In genomic region chr1:87396923-87397586, GRCm38 (mm10) we compare ENCODE assay signal across 14 mouse cellular contexts. TPM values are rescaled to one million over a fixed set of nuclear protein-coding genes. Genes with fewer than 3 reads are reported as not detected.
DNase-seq lines count a peak whose midpoint lies in the region; ATAC-seq lines count a peak whose summit lies in the region.
"Had no signal": no experiment of that assay in that cellular context is flagged by ENCODE, and none has a peak within 500 bp of the region (broad histone marks: within the 10 kb centered on the region; RNA-seq: fewer than 3 reads in every experiment).

No protein-coding gene starts in this region.

- intact Hi-C loops in heart, postnatal 25 days (cut with DNase I): no loop called here

- no peak overlapping the region for H3K9ac ChIP-seq in heart, embryonic 11.5 days (ENCODE audit: low read depth, low read length)
- no peak overlapping the region for H3K9ac ChIP-seq in limb, embryonic 12.5 days (replicated peaks)

- ATAC-seq in heart, embryonic 11.5 days (replicated peaks; ENCODE audit: insufficient number of reproducible peaks, low FRiP score, low TSS enrichment): no peak
- peak; percentile 63; the same call in 1 of the 2 replicates for ATAC-seq in limb, embryonic 12.5 days (ENCODE audit: insufficient number of reproducible peaks, insufficient read depth, low FRiP score, low TSS enrichment, low read depth)
- ATAC-seq: inflammation-experienced regulatory T-cells, adult 6 months; Patski had no signal

- no peak overlapping the region for H3K4me2 ChIP-seq in heart, embryonic 11.5 days
- H3K4me2 ChIP-seq in limb, embryonic 12.5 days: no peak overlapping the region

- H3K9me3 ChIP-seq in heart, embryonic 11.5 days (replicated peaks; ENCODE audit: control insufficient read depth, low read length): no peaks in the 10 kb centered on the region
- no peaks in the 10 kb centered on the region for H3K9me3 ChIP-seq in limb, embryonic 12.5 days
- no peaks in the 10 kb centered on the region for H3K9me3 ChIP-seq in limb, embryonic 10.5 days (replicated peaks)

- 81% methylated on average over 7 of the region's 7 CpGs for WGBS in heart, embryonic 11.5 days (ENCODE audit: insufficient replicate concordance)
- WGBS in limb, embryonic 12.5 days: 65% methylated on average over 7 of the region's 7 CpGs
- WGBS in limb, embryonic 10.5 days: 95% methylated on average over 7 of the region's 7 CpGs

- no peak overlapping the region for H3K4me3 ChIP-seq in heart, embryonic 11.5 days (ENCODE audit: low read depth, low read length)
- H3K4me3 ChIP-seq in limb, embryonic 12.5 days (replicated peaks): no peak overlapping the region
- no peak overlapping the region for H3K4me3 ChIP-seq in limb, embryonic 10.5 days

- no peak for DNase-seq in heart, postnatal 25 days (ENCODE audit: low spot score)
- no peak for DNase-seq in limb, embryonic 10.5 days (ENCODE audit: low spot score)
- peak; percentile 66 for DNase-seq in kidney, postnatal 25 days
- peak; percentile 75 for DNase-seq in lung, postnatal 36 days
- DNase-seq in MN1 (ENCODE audit: low spot score): no peak
- no peak for DNase-seq in adrenal gland, adult 18-20 months (ENCODE audit: low spot score in 2 of 2)
- DNase-seq: adrenal gland, postnatal 36 days; gastrocnemius, postnatal 36 days had no signal

- H3K4me1 ChIP-seq in heart, embryonic 11.5 days (ENCODE audit: control insufficient read depth, insufficient read depth, low read length): peaks cover 5% of the 10 kb centered on the region
- peaks cover 15% of the 10 kb centered on the region for H3K4me1 ChIP-seq in limb, embryonic 12.5 days (replicated peaks)
- no peaks in the 10 kb centered on the region for H3K4me1 ChIP-seq in limb, embryonic 10.5 days

- H3K27ac ChIP-seq in heart, embryonic 11.5 days (ENCODE audit: low read depth, low read length): 0 out of 2 replicates have a peak overlapping the region, but pooled peaks have one; percentile 41
- peak overlapping the region; percentile 66 for H3K27ac ChIP-seq in limb, embryonic 12.5 days
- no peak overlapping the region for H3K27ac ChIP-seq in limb, embryonic 10.5 days

- no peaks in the 10 kb centered on the region for H3K27me3 ChIP-seq in heart, embryonic 11.5 days (ENCODE audit: control insufficient read depth, insufficient read depth, low read length)
- no peaks in the 10 kb centered on the region for H3K27me3 ChIP-seq in limb, embryonic 12.5 days
- no peaks in the 10 kb centered on the region for H3K27me3 ChIP-seq in limb, embryonic 10.5 days (ENCODE audit: low read depth, poor library complexity, severe bottlenecking)
- H3K27me3 ChIP-seq: Patski had no signal

- no peaks in the 10 kb centered on the region for H3K36me3 ChIP-seq in heart, embryonic 11.5 days (ENCODE audit: control insufficient read depth, insufficient read depth, low read length)
- peaks cover 6% of the 10 kb centered on the region for H3K36me3 ChIP-seq in limb, embryonic 12.5 days
- peaks cover 6% of the 10 kb centered on the region; the same call in 1 of the 2 replicates for H3K36me3 ChIP-seq in limb, embryonic 10.5 days

RNA-seq across cellular contexts. Expression of gene Kcnj13, which starts 2.5 kb away (rescaled TPM):
- polyA plus RNA-seq in heart, embryonic 11.5 days (2014; fragmentation: Nextera tagmentation; extraction: Ambion mirVana): 0.37 and 0.54 TPM in 2 replicates
- total RNA-seq in heart, postnatal 25 days (2021): not detected
- 1.8 and 3.5 TPM in 2 replicates for polyA plus RNA-seq in limb, embryonic 12.5 days (2016; fragmentation: Nextera tagmentation; extraction: Ambion mirVana)
- polyA plus RNA-seq in limb, embryonic 10.5 days (2016; fragmentation: Nextera tagmentation; extraction: Ambion mirVana): 0.65 and 0.71 TPM in 2 replicates
- total RNA-seq in adrenal gland, adult 18-20 months (2021): not detected
- total RNA-seq: adrenal gland, postnatal 36 days; liver, adult 2 months; monocyte, adult 5-6 weeks had no signal
- polyA plus RNA-seq: liver, adult 2 months had no signal

Comparison
In these comparisons a context has a peak if more than half of its experiments do, and no peak if none do; other contexts are left out.
1. DNase-seq: peak in kidney, postnatal 25 days (2 of 2) and lung, postnatal 36 days (single experiment); none in heart, postnatal 25 days (single experiment), limb, embryonic 10.5 days (single experiment), MN1 (single experiment) and adrenal gland, adult 18-20 months (0 of 2).